Mouse (Mus musculus): ENCODE measurements around the gene Dvl1. TPM values are rescaled to one million over a fixed set of nuclear protein-coding genes. Genes with fewer than 3 reads are reported as not detected.

Gene Dvl1
- total and polyA plus RNA-seq, 3 experiments: 46.3 to 62.7 (median 47.3) TPM

DNA sequence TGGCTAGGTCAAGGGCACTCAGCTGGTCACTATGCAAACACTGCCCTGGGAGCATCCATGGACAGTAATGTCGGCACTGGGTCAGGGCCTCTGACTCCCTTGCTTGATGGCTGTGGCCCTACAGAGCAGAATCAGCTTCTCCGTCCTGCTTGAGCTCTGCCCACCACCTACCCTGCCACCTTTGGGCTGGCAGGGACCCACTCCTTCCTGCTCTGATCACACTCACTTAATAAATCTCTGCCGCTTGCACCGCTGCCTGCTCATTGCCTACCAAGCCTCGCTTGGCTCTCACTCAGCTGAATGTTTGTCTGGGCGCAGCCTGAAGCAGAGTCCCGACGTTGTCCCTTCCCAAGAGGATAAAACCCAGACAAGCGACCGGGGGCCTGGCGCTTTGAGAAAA lies 59.8 kb downstream of the Dvl1 start:
- H3K79me2 ChIP-seq (replicated peaks; ENCODE audit: control insufficient read depth, insufficient read depth, low read length): no peaks in the 10 kb centered on the region
- intact Hi-C loops (cut with DNase I): no loop called here
- H3K27ac ChIP-seq: no peak overlapping the region
- 72% methylated on average over 11 of the region's 11 CpGs for WGBS
- no peak for DNase-seq
- no peaks in the 10 kb centered on the region for H3K27me3 ChIP-seq (ENCODE audit: control insufficient read depth, insufficient read depth, low read length)
- no peak for TF ChIP-seq POLR2A (IDR thresholded peaks at IDR 0.05; ENCODE audit: insufficient read depth, low read depth, low read length)
- no peak for TF ChIP-seq CTCF (IDR thresholded peaks at IDR 0.05)
- no peaks in the 10 kb centered on the region for H3K4me1 ChIP-seq (ENCODE audit: control insufficient read depth, insufficient read depth, low read length)
- H3K4me3 ChIP-seq: no peak overlapping the region
- no peak overlapping the region for H3K9ac ChIP-seq (ENCODE audit: low read depth, low read length)
- H3K36me3 ChIP-seq (ENCODE audit: control insufficient read depth, insufficient read depth, low read length): no peaks in the 10 kb centered on the region

DNA sequence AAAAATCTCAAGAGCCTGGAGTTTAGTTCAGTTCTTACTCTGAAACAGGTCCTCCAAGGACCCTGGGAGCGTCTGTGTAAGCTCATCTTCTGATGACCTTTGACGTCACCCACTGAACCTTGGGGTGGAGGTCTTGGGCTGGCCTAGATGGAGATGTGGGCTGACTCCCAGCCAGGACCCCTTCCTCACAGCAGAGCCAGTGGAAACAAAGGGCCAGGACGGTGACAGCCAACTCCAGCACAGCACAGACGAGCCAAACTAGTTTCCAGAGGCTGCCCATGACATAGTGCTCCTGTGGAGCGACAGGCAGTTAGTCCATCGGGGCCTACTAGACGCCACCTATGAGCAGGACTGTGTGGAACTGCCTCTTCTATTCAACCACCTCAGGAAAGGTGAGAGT lies 61.1 kb downstream of the Dvl1 start:
- TF ChIP-seq POLR2A (IDR thresholded peaks at IDR 0.05; ENCODE audit: insufficient read depth, low read depth, low read length): no peak
- TF ChIP-seq CTCF (IDR thresholded peaks at IDR 0.05): no peak
- no peak for TF ChIP-seq EP300 (IDR thresholded peaks at IDR 0.05; ENCODE audit: insufficient read depth, low read depth, low read length)
- Histone ChIP-seq H3K27me3 (ENCODE audit: control insufficient read depth, insufficient read depth, low read length) (no peaks in the 10 kb centered on the region), H3K9ac (ENCODE audit: low read depth, low read length) (no peak overlapping the region), H3K36me3 (ENCODE audit: control insufficient read depth, insufficient read depth, low read length) (no peaks in the 10 kb centered on the region), H3K4me3 (no peak overlapping the region), H3K27ac (no peak overlapping the region), H3K79me2 (replicated peaks; ENCODE audit: control insufficient read depth, insufficient read depth, low read length) (no peaks in the 10 kb centered on the region), H3K4me1 (ENCODE audit: control insufficient read depth, insufficient read depth, low read length) (no peaks in the 10 kb centered on the region)
- WGBS: 71% methylated on average over 7 of the region's 7 CpGs
- intact Hi-C loops (cut with DNase I): no loop called here
- peak in 1 of 2 experiments; percentile 16 for DNase-seq

DNA sequence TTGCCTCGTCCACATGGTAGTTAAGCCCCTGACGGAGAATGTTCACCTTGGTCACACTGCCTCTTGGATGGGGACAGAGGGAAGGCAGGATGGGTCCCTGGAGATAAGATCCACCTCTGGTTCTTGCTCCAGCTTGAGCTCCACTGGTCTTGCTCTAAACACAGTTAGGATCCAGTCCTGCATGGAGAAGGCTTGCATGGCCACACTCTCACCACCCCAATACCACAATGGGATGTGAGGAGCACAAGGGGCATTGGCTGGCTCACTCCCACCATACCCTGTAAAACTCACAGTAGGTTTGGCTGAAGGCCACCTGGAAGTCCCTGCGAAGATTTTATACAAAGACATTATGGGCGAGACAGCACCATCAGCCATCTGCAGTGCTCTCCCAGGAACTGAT lies 61.5 kb downstream of the Dvl1 start:
- no peaks in the 10 kb centered on the region for H3K4me1 ChIP-seq (ENCODE audit: control insufficient read depth, insufficient read depth, low read length)
- H3K4me3 ChIP-seq: no peak overlapping the region
- no peaks in the 10 kb centered on the region for H3K79me2 ChIP-seq (replicated peaks; ENCODE audit: control insufficient read depth, insufficient read depth, low read length)
- DNase-seq: peak in 1 of 2 experiments; percentile 16
- no peak for TF ChIP-seq CTCF (IDR thresholded peaks at IDR 0.05)
- no peak for TF ChIP-seq POLR2A (IDR thresholded peaks at IDR 0.05; ENCODE audit: insufficient read depth, low read depth, low read length)
- TF ChIP-seq EP300 (IDR thresholded peaks at IDR 0.05; ENCODE audit: insufficient read depth, low read depth, low read length): no peak
- no peaks in the 10 kb centered on the region for H3K27me3 ChIP-seq (ENCODE audit: control insufficient read depth, insufficient read depth, low read length)
- H3K27ac ChIP-seq: no peak overlapping the region
- 87% methylated on average over 4 of the region's 4 CpGs for WGBS
- H3K36me3 ChIP-seq (ENCODE audit: control insufficient read depth, insufficient read depth, low read length): no peaks in the 10 kb centered on the region
- intact Hi-C loops (cut with DNase I): no loop called here
- no peak overlapping the region for H3K9ac ChIP-seq (ENCODE audit: low read depth, low read length)

Other genes starting within 250 kb of the Dvl1 start
- gene Slc35e2, start 246.0 kb upstream of the Dvl1 start, total RNA-seq (2021): 1 to 10 TPM; 6.3 to 8.2 TPM
- gene Slc35e2, start 246.0 kb upstream of the Dvl1 start, polyA plus RNA-seq (2012; rRNA removed): 4.1 and 7.2 TPM in 2 replicates
- 10 to 100 TPM; 29.3 to 30.2 TPM for gene Cdk11b, start 222.5 kb upstream of the Dvl1 start, total RNA-seq (2021)
- gene Cdk11b, start 222.5 kb upstream of the Dvl1 start, polyA plus RNA-seq (2012; rRNA removed): 17.4 and 20.5 TPM in 2 replicates
- not detected for gene Gm10563, start 202.0 kb upstream of the Dvl1 start, total RNA-seq (2021)
- not detected in 2 replicates for gene Gm10563, start 202.0 kb upstream of the Dvl1 start, polyA plus RNA-seq (2012; rRNA removed)
- gene Mmp23, start 194.0 kb upstream of the Dvl1 start, total RNA-seq (2021): 1 to 10 TPM; 7.3 to 7.5 TPM
- 20.7 and 27.0 TPM in 2 replicates for gene Mmp23, start 194.0 kb upstream of the Dvl1 start, polyA plus RNA-seq (2012; rRNA removed)
- gene Mib2, start 178.2 kb upstream of the Dvl1 start, total RNA-seq (2021): 10 to 100 TPM; 24.9 to 25.7 TPM
- gene Mib2, start 178.2 kb upstream of the Dvl1 start, polyA plus RNA-seq (2012; rRNA removed): 35.8 and 38.2 TPM in 2 replicates
- 1 to 10 TPM; 1.2 to 1.5 TPM for gene Fndc10, start 153.1 kb upstream of the Dvl1 start, total RNA-seq (2021)
- gene Fndc10, start 153.1 kb upstream of the Dvl1 start, polyA plus RNA-seq (2012; rRNA removed): 3.5 and 3.9 TPM in 2 replicates
- 10 to 100 TPM; 43.6 to 51.6 TPM for gene Ssu72, start 142.6 kb upstream of the Dvl1 start, total RNA-seq (2021)
- gene Ssu72, start 142.6 kb upstream of the Dvl1 start, polyA plus RNA-seq (2012; rRNA removed): 51.7 and 60.9 TPM in 2 replicates
- under 1 TPM; 0.26 to 0.32 TPM for gene Tmem240, start 112.6 kb upstream of the Dvl1 start, total RNA-seq (2021)
- 0.33 and 0.59 TPM in 2 replicates for gene Tmem240, start 112.6 kb upstream of the Dvl1 start, polyA plus RNA-seq (2012; rRNA removed)
- gene Atad3a, start 86.3 kb upstream of the Dvl1 start, total RNA-seq (2021): 10 to 100 TPM; 42.3 to 47.7 TPM
- 83.7 and 85.4 TPM in 2 replicates for gene Atad3a, start 86.3 kb upstream of the Dvl1 start, polyA plus RNA-seq (2012; rRNA removed)
- gene Vwa1, start 72.7 kb upstream of the Dvl1 start, total RNA-seq (2021): 1 to 10 TPM; 6.4 to 9.8 TPM
- gene Vwa1, start 72.7 kb upstream of the Dvl1 start, polyA plus RNA-seq (2012; rRNA removed): 14.4 and 21.7 TPM in 2 replicates
- 1 to 10 TPM in 1 of 2 experiments, under 1 TPM in 1; 0.84 to 1.1 TPM for gene Tmem88b, start 61.5 kb upstream of the Dvl1 start, total RNA-seq (2021)
- gene Tmem88b, start 61.5 kb upstream of the Dvl1 start, polyA plus RNA-seq (2012; rRNA removed): 0.96 and 2.0 TPM in 2 replicates
- gene Ankrd65, start 57.0 kb upstream of the Dvl1 start, total RNA-seq (2021): not detected
- 0.41 TPM in 1 of 2 replicates, not detected in the other for gene Ankrd65, start 57.0 kb upstream of the Dvl1 start, polyA plus RNA-seq (2012; rRNA removed)
- gene Mrpl20, start 44.5 kb upstream of the Dvl1 start, total RNA-seq (2021): 10 to 100 TPM; 69.9 to 77.9 TPM
- 49.6 and 50.7 TPM in 2 replicates for gene Mrpl20, start 44.5 kb upstream of the Dvl1 start, polyA plus RNA-seq (2012; rRNA removed)
- gene Ccnl2, start 34.9 kb upstream of the Dvl1 start, total RNA-seq (2021): 10 to 100 TPM; 26.6 to 27.4 TPM
- 46.0 and 69.4 TPM in 2 replicates for gene Ccnl2, start 34.9 kb upstream of the Dvl1 start, polyA plus RNA-seq (2012; rRNA removed)
- 100 to 1,000 TPM in 1 of 2 experiments, 10 to 100 TPM in 1; 99.2 to 117 TPM for gene Aurkaip1, start 16.1 kb upstream of the Dvl1 start, total RNA-seq (2021)
- 106 and 125 TPM in 2 replicates for gene Aurkaip1, start 16.1 kb upstream of the Dvl1 start, polyA plus RNA-seq (2012; rRNA removed)
- 10 to 100 TPM; 26.7 to 31.9 TPM for gene Mxra8, start 7.7 kb upstream of the Dvl1 start, total RNA-seq (2021)
- 84.7 and 118 TPM in 2 replicates for gene Mxra8, start 7.7 kb upstream of the Dvl1 start, polyA plus RNA-seq (2012; rRNA removed)
- gene Tas1r3, start 16.0 kb downstream of the Dvl1 start, total RNA-seq (2021): under 1 TPM; 0.13 to 0.16 TPM
- gene Tas1r3, start 16.0 kb downstream of the Dvl1 start, polyA plus RNA-seq (2012; rRNA removed): 0.32 and 0.35 TPM in 2 replicates
- 1 to 10 TPM; 5.1 to 6.9 TPM for gene Cptp, start 22.0 kb downstream of the Dvl1 start, total RNA-seq (2021)
- gene Cptp, start 22.0 kb downstream of the Dvl1 start, polyA plus RNA-seq (2012; rRNA removed): 8.9 and 12.4 TPM in 2 replicates
- 10 to 100 TPM; 15.3 to 17.4 TPM for gene Ints11, start 22.1 kb downstream of the Dvl1 start, total RNA-seq (2021)
- 15.8 and 23.2 TPM in 2 replicates for gene Ints11, start 22.1 kb downstream of the Dvl1 start, polyA plus RNA-seq (2012; rRNA removed)
- gene Pusl1, start 44.4 kb downstream of the Dvl1 start, total RNA-seq (2021): 10 to 100 TPM in 1 of 2 experiments, 1 to 10 TPM in 1; 9.4 to 10.1 TPM
- gene Pusl1, start 44.4 kb downstream of the Dvl1 start, polyA plus RNA-seq (2012; rRNA removed): 19.9 and 31.3 TPM in 2 replicates
- gene Acap3, start 44.4 kb downstream of the Dvl1 start, total RNA-seq (2021): 10 to 100 TPM in 1 of 2 experiments, 1 to 10 TPM in 1; 9.7 to 11.3 TPM
- 19.2 and 20.0 TPM in 2 replicates for gene Acap3, start 44.4 kb downstream of the Dvl1 start, polyA plus RNA-seq (2012; rRNA removed)
- gene Ube2j2, start 96.4 kb downstream of the Dvl1 start, total RNA-seq (2021): 10 to 100 TPM; 55.8 to 56.7 TPM
- 29.7 and 35.3 TPM in 2 replicates for gene Ube2j2, start 96.4 kb downstream of the Dvl1 start, polyA plus RNA-seq (2012; rRNA removed)
- 10 to 100 TPM; 16.6 to 17.9 TPM for gene C1qtnf12, start 114.9 kb downstream of the Dvl1 start, total RNA-seq (2021)
- 17.2 and 21.8 TPM in 2 replicates for gene C1qtnf12, start 114.9 kb downstream of the Dvl1 start, polyA plus RNA-seq (2012; rRNA removed)
- 1 to 10 TPM; 2.5 to 3.0 TPM for gene B3galt6, start 145.2 kb downstream of the Dvl1 start, total RNA-seq (2021)
- 2.7 and 3.6 TPM in 2 replicates for gene B3galt6, start 145.2 kb downstream of the Dvl1 start, polyA plus RNA-seq (2012; rRNA removed)
- 10 to 100 TPM; 79.2 to 91.0 TPM for gene Sdf4, start 145.5 kb downstream of the Dvl1 start, total RNA-seq (2021)
- 23.7 and 37.1 TPM in 2 replicates for gene Sdf4, start 145.5 kb downstream of the Dvl1 start, polyA plus RNA-seq (2012; rRNA removed)
- gene Tnfrsf4, start 166.4 kb downstream of the Dvl1 start, total RNA-seq (2021): not detected
- 1.1 and 1.4 TPM in 2 replicates for gene Tnfrsf4, start 166.4 kb downstream of the Dvl1 start, polyA plus RNA-seq (2012; rRNA removed)
- gene Tnfrsf18, start 178.8 kb downstream of the Dvl1 start, total RNA-seq (2021): under 1 TPM in 1 of 2 experiments, not detected in 1; 0.31 TPM
- gene Tnfrsf18, start 178.8 kb downstream of the Dvl1 start, polyA plus RNA-seq (2012; rRNA removed): 0.80 and 0.82 TPM in 2 replicates
- not detected for gene Ttll10, start 212.0 kb downstream of the Dvl1 start, total RNA-seq (2021)
- 0.32 and 1.1 TPM in 2 replicates for gene Ttll10, start 212.0 kb downstream of the Dvl1 start, polyA plus RNA-seq (2012; rRNA removed)